Mouse (Mus musculus): Measurements from ENCODE around the gene Erp27.

Gene Erp27

DNA sequence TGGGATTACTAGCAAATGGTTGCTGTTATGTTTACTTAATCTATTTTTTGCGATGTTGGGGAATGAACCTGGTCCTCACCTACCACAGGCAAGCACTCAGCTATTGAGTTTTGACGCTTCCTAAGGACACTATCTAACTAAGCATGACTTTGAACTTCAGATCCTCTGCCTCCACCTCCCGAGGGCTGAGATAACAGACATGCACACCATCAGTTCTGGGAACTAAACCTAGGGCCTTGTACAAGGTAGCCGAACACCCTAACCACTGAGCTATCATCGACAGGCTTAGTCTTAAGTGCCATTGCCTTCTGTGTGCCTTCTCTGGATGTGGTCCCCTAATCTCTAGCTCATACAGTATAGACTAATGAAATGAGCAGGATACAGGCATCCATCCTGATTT, 56.6 kb downstream of the Erp27 start:
- no peak for DNase-seq (ENCODE audit: low read depth, low spot score)

DNA sequence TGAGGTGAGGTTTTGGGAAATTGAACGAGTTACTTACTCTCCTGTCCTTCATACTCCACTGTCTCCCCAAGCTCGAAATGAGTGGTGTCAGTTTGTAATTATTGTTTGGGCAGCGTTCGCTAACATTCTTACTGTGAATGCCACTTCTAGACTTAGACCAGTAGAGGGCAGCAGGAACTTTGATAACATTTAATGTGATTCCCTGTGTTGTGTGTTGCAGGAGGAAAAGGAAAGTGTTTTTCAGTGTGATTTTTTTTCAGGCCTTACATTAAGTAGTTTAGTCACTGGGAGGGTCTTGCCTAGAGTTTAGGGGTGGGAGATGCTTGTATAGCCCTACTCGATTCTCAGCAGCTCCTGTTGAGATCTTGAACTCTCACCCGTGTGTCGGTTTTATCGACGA, 61.0 kb downstream of the Erp27 start:
- peak; percentile 59 for DNase-seq (ENCODE audit: low read depth, low spot score)

DNA sequence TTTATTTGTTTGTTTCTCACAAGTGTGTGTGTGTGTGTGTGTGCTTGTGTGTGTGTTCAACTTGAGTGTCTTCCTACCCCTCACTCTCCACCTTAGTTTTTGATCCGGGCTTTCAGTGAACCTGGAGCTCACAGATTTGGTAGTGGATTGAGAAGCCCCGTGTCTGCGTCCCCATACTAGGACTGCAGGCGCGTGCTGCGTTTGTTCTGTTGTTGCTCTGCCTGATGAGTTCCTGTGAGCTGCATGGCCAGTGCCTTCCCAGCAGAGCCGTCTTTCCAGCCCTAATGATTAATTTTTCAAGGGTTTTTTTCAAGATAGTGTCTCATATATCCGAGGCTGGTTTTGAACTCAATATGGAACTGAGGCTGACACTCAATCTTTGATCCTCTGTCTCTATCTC, 63.6 kb downstream of the Erp27 start:
- no peak for DNase-seq (ENCODE audit: low read depth, low spot score)

DNA sequence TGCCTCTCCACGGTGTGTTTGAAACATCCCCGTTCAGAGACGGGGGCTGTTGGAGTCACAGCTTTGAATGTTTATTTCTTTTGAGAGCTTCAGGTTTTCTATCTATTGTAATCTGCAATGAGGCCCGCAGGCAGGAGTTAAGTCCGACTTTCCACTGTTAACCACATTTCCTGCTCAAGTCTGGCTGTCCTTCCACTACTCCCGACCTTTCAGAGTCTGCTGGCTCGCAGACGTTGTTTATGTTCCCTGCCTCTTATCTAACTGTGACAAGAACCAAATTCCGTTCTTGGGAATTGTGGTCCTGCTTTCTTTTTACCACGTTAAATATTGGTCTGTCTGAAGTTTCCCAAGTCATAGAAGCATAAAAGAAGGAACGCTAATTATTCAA, 64.1 kb downstream of the Erp27 start:
- no peak for DNase-seq (ENCODE audit: low read depth, low spot score)
